In genomic region chrX:78553399-78553798, GRCm38 (mm10) we compare ENCODE assay signal across 15 mouse cellular contexts. TPM values are rescaled to one million over a fixed set of nuclear protein-coding genes. Genes with fewer than 3 reads are reported as not detected.
"Had no signal": no experiment of that assay in that cellular context is flagged by ENCODE, and none has a peak within 500 bp of the region (broad histone marks: within the 10 kb centered on the region; RNA-seq: fewer than 3 reads in every experiment).

No protein-coding gene starts in this region.

- H3K4me2 ChIP-seq: lung, embryonic 14.5 days; midbrain, embryonic 11.5 days; midbrain, embryonic 13.5 days; midbrain, embryonic 15.5 days; neural tube, embryonic 12.5 days had no signal

- H3K27ac ChIP-seq: midbrain, embryonic 13.5 days; midbrain, embryonic 15.5 days; neural tube, embryonic 12.5 days had no signal

- H3K4me3 ChIP-seq: midbrain, embryonic 13.5 days; midbrain, embryonic 15.5 days; neural tube, embryonic 12.5 days had no signal

- H3K9me3 ChIP-seq: midbrain, embryonic 13.5 days; midbrain, embryonic 15.5 days; neural tube, embryonic 12.5 days had no signal

- H3K27me3 ChIP-seq: midbrain, embryonic 13.5 days; midbrain, embryonic 15.5 days; neural tube, embryonic 12.5 days had no signal

- H3K4me1 ChIP-seq: midbrain, embryonic 13.5 days; midbrain, embryonic 15.5 days; neural tube, embryonic 12.5 days had no signal

- DNase-seq: lung, adult 18-20 months; lung, embryonic 14.5 days; lung, postnatal 10 days; lung, postnatal 4 days; right cerebral cortex, postnatal 25 days; right cerebral cortex, postnatal 4 days; spleen, adult 18-20 months; thymus, adult 18-20 months; thymus, postnatal 14 days; thymus, postnatal 36 days had no signal

- H3K36me3 ChIP-seq: midbrain, embryonic 13.5 days; midbrain, embryonic 15.5 days; neural tube, embryonic 12.5 days had no signal

- H3K9ac ChIP-seq: lung, embryonic 14.5 days; midbrain, embryonic 13.5 days; midbrain, embryonic 15.5 days; neural tube, embryonic 12.5 days had no signal

- ATAC-seq: midbrain, embryonic 13.5 days; midbrain, embryonic 15.5 days had no signal

RNA-seq across cellular contexts. Expression of gene Prrg1, which starts 30.3 kb away (rescaled TPM):
- total RNA-seq: monocyte, adult 5-6 weeks had no signal
